ENCODE assay signal across 7 mouse cellular contexts in genomic region chrX:94725627-94726083, GRCm38 (mm10). TPM values are rescaled to one million over a fixed set of nuclear protein-coding genes. Genes with fewer than 3 reads are reported as not detected.
DNase-seq lines count a peak whose midpoint lies in the region; ATAC-seq lines count a peak whose summit lies in the region.
"Not testable (repeated sequence)": the region's sequence is repeated elsewhere in the genome, so short reads cannot be mapped to it uniquely, and the experiment has no call there.

No protein-coding gene starts in this region.

- H3K4me1 ChIP-seq in embryonic facial prominence, embryonic 14.5 days (ENCODE audit: control insufficient read depth, insufficient read depth, low read length); hindbrain, embryonic 13.5 days (replicated peaks); kidney, embryonic 15.5 days; liver, embryonic 15.5 days (replicated peaks); midbrain, embryonic 11.5 days (ENCODE audit: control insufficient read depth, insufficient read depth, low read length); neural tube, embryonic 14.5 days (ENCODE audit: control insufficient read depth, insufficient read depth, low read length): not testable (repeated sequence)

- peak; percentile 20; the same call in 1 of the 2 replicates for ATAC-seq in embryonic facial prominence, embryonic 14.5 days (ENCODE audit: low read depth)
- peak; percentile 41 for ATAC-seq in frontal cortex, adult (ENCODE audit: low TSS enrichment)
- ATAC-seq in hindbrain, embryonic 13.5 days (ENCODE audit: low FRiP score) = peak; percentile 58
- peak; percentile 59 for ATAC-seq in kidney, embryonic 15.5 days (replicated peaks; ENCODE audit: low FRiP score)
- ATAC-seq in liver, embryonic 15.5 days (ENCODE audit: insufficient read depth) = peak; percentile 19; the same call in 1 of the 2 replicates
- peak; percentile 52 for ATAC-seq in midbrain, embryonic 11.5 days (ENCODE audit: low FRiP score)
- ATAC-seq in neural tube, embryonic 14.5 days (ENCODE audit: low read depth) = peak; percentile 47

- not testable (repeated sequence) for H3K27me3 ChIP-seq in embryonic facial prominence, embryonic 14.5 days (replicated peaks; ENCODE audit: control insufficient read depth, insufficient read depth, low read length); hindbrain, embryonic 13.5 days; kidney, embryonic 15.5 days; liver, embryonic 15.5 days; midbrain, embryonic 11.5 days (ENCODE audit: control insufficient read depth, insufficient read depth, low read length); neural tube, embryonic 14.5 days (ENCODE audit: control insufficient read depth, insufficient read depth, low read length)

- not testable (repeated sequence) for H3K9ac ChIP-seq in embryonic facial prominence, embryonic 14.5 days (ENCODE audit: low read depth, low read length); hindbrain, embryonic 13.5 days; kidney, embryonic 15.5 days; liver, embryonic 15.5 days; midbrain, embryonic 11.5 days (ENCODE audit: low read length); neural tube, embryonic 14.5 days (replicated peaks; ENCODE audit: low read depth, low read length)

- H3K4me3 ChIP-seq in embryonic facial prominence, embryonic 14.5 days (ENCODE audit: low read depth, low read length); liver, embryonic 15.5 days (replicated peaks); neural tube, embryonic 14.5 days (ENCODE audit: low read depth, low read length): not testable (repeated sequence)
- H3K4me3 ChIP-seq in hindbrain, embryonic 13.5 days = peak overlapping the region; percentile 33; the same call in 1 of the 2 replicates
- peak overlapping the region; percentile 32; the same call in 1 of the 2 replicates for H3K4me3 ChIP-seq in kidney, embryonic 15.5 days (replicated peaks)
- H3K4me3 ChIP-seq in midbrain, embryonic 11.5 days (ENCODE audit: low read depth, low read length) = peak overlapping the region; percentile 24; the same call in 1 of the 2 replicates

- no CpG with 5 or more reads among the region's 41 CpGs for whole genome bisulfite sequencing in embryonic facial prominence, embryonic 14.5 days
- no CpG with 5 or more reads among the region's 41 CpGs for WGBS in hindbrain, embryonic 13.5 days
- no CpG with 5 or more reads among the region's 41 CpGs for WGBS in kidney, embryonic 15.5 days
- no CpG with 5 or more reads among the region's 41 CpGs for WGBS in liver, embryonic 15.5 days (ENCODE audit: insufficient replicate concordance)
- WGBS in midbrain, embryonic 11.5 days = no CpG with 5 or more reads among the region's 41 CpGs
- no CpG with 5 or more reads among the region's 41 CpGs for WGBS in neural tube, embryonic 14.5 days

- not testable (repeated sequence) for H3K36me3 ChIP-seq in embryonic facial prominence, embryonic 14.5 days (ENCODE audit: control insufficient read depth, insufficient read depth, low read length); hindbrain, embryonic 13.5 days; kidney, embryonic 15.5 days; liver, embryonic 15.5 days (replicated peaks); midbrain, embryonic 11.5 days (ENCODE audit: control insufficient read depth, insufficient read depth, low read length); neural tube, embryonic 14.5 days (ENCODE audit: control insufficient read depth, insufficient read depth, low read length)

- not testable (repeated sequence) for H3K9me3 ChIP-seq in embryonic facial prominence, embryonic 14.5 days (ENCODE audit: control insufficient read depth, low read length); hindbrain, embryonic 13.5 days; kidney, embryonic 15.5 days (replicated peaks); liver, embryonic 15.5 days (replicated peaks); midbrain, embryonic 11.5 days (ENCODE audit: control insufficient read depth, low read length); neural tube, embryonic 14.5 days (ENCODE audit: control insufficient read depth, low read length)

- not testable (repeated sequence) for H3K27ac ChIP-seq in embryonic facial prominence, embryonic 14.5 days (replicated peaks; ENCODE audit: low read depth, low read length); hindbrain, embryonic 13.5 days; kidney, embryonic 15.5 days; liver, embryonic 15.5 days (replicated peaks); midbrain, embryonic 11.5 days (ENCODE audit: low read depth, low read length); neural tube, embryonic 14.5 days (ENCODE audit: low read depth, low read length)

- not testable (repeated sequence) for H3K4me2 ChIP-seq in embryonic facial prominence, embryonic 14.5 days (ENCODE audit: low read depth, low read length); hindbrain, embryonic 13.5 days; kidney, embryonic 15.5 days; liver, embryonic 15.5 days; midbrain, embryonic 11.5 days; neural tube, embryonic 14.5 days (ENCODE audit: low read depth, low read length)

- DNase-seq in embryonic facial prominence, embryonic 14.5 days (ENCODE audit: low spot score); midbrain, embryonic 11.5 days (ENCODE audit: low spot score, missing footprints): not testable (repeated sequence)

RNA-seq across cellular contexts. Expression of gene Zxdb, which starts 1.3 kb away (rescaled TPM):
- polyA plus RNA-seq in embryonic facial prominence, embryonic 14.5 days (2014; fragmentation: Nextera tagmentation; extraction: Ambion mirVana) = 2.7 and 2.8 TPM in 2 replicates
- polyA plus RNA-seq in hindbrain, embryonic 13.5 days (2015; fragmentation: Nextera tagmentation; extraction: Ambion mirVana) = 1.7 and 1.8 TPM in 2 replicates
- polyA plus RNA-seq in kidney, embryonic 15.5 days (2015; fragmentation: Nextera tagmentation; extraction: Ambion mirVana) = 1.4 and 1.7 TPM in 2 replicates
- 0.16 and 0.25 TPM in 2 replicates for polyA plus RNA-seq in liver, embryonic 15.5 days (2015; fragmentation: Nextera tagmentation; extraction: Ambion mirVana)
- 1.6 and 2.0 TPM in 2 replicates for polyA plus RNA-seq in midbrain, embryonic 11.5 days (2014; fragmentation: Nextera tagmentation; extraction: Ambion mirVana)
- 3.3 and 3.8 TPM in 2 replicates for polyA plus RNA-seq in neural tube, embryonic 14.5 days (2014; fragmentation: Nextera tagmentation; extraction: Ambion mirVana)
